Mouse (Mus musculus) heart, embryonic 15.5 days (tissue): Measurements from ENCODE around the gene Rab25. TPM values are rescaled to one million over a fixed set of nuclear protein-coding genes. Genes with fewer than 3 reads are reported as not detected.
A peak's percentile ranks its signal among the peaks of the same experiment; 100 is the strongest.

Experiments
- ATAC-seq: fragments of 200-750 bp; cut with Nextera tagmentation; replicated peaks from 2 replicates; pipeline ENCODE4 v1.8.0; 2017; ENCODE audit warnings: low read depth, moderate TSS enrichment; ENCODE audit not compliant: insufficient number of reproducible peaks, insufficient read depth, low FRiP score
- H3K27ac ChIP-seq: fragments of 300-500 bp; sonication (generic); 2 replicates; pipeline ENCODE4 v1.5.1; 2015; ENCODE audit warnings: mild to moderate bottlenecking, inconsistent platforms
- H3K27me3 ChIP-seq: fragments of 300-500 bp; sonication (generic); 2 replicates; pipeline ENCODE4 v1.6.1; 2015; ENCODE audit warnings: inconsistent platforms
- H3K36me3 ChIP-seq: fragments of 300-500 bp; sonication (generic); 2 replicates; pipeline ENCODE4 v1.6.1; 2015; ENCODE audit warnings: mild to moderate bottlenecking, inconsistent platforms
- H3K4me1 ChIP-seq: fragments of 300-500 bp; sonication (generic); replicated peaks from 2 replicates; pipeline ENCODE4 v1.6.1; 2015; ENCODE audit warnings: inconsistent platforms
- H3K4me2 ChIP-seq: fragments of 300-500 bp; sonication (generic); 2 replicates; pipeline ENCODE4 v1.6.1; 2015; ENCODE audit warnings: inconsistent platforms, mild to moderate bottlenecking, moderate library complexity
- H3K4me3 ChIP-seq: fragments of 300-500 bp; sonication (generic); 2 replicates; pipeline ENCODE4 v1.5.1; 2015; ENCODE audit warnings: mild to moderate bottlenecking, inconsistent platforms
- H3K9ac ChIP-seq: fragments of 300-500 bp; sonication (generic); 2 replicates; pipeline ENCODE4 v1.6.1; 2015; ENCODE audit warnings: mild to moderate bottlenecking, inconsistent platforms
- H3K9me3 ChIP-seq: fragments of 300-500 bp; sonication (generic); replicated peaks from 2 replicates; pipeline ENCODE4 v1.6.1; 2016; ENCODE audit warnings: inconsistent platforms
- WGBS: fragments of 180-500 bp; shearing (Covaris S2); methylation state at CpG from one replicate; pipeline ENCODE4 v1.1.7; 2015; ENCODE audit warnings: mixed read lengths; 5-methylcytosine and 5-hydroxymethylcytosine counted together
- polyA plus RNA-seq: library from polyadenylated mRNA; unstranded; fragments of >200 nt; fragmentation: Nextera tagmentation; extraction: Ambion mirVana; gene quantifications from 2 replicates; pipeline ENCODE4 v1.2.1, GENCODE M21; 2015

The Rab25 gene
- polyA plus RNA-seq, 1 experiment from 2014 or later = 0.92 TPM

DNA sequence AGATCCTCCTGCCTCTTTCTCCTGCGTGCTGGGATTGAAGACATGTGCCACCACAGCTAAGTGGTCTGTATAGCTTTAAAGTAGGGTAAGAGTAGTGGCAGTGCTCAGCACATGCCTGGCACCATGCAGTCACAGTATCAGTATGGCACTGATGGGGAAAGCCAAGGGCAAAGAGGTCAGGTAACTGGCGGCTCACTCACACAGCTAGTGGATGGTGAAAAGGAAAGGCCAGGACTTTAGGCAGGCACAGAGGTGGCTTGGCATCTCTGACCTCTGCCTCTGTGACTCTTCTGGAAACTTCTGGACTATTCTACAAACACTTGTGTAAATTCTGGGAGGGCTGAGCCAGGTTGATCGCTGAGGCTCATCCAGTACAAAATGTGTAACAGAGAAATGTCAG lies 18.0 kb upstream of the Rab25 start:
- H3K9ac ChIP-seq = no peak overlapping the region
- peaks cover 76% of the 10 kb centered on the region for H3K36me3 ChIP-seq
- peaks cover 10% of the 10 kb centered on the region for H3K4me1 ChIP-seq
- no peaks in the 10 kb centered on the region for H3K27me3 ChIP-seq
- peak; percentile 58; the same call in 1 of the 2 replicates for ATAC-seq
- no peak overlapping the region for H3K4me3 ChIP-seq
- H3K9me3 ChIP-seq = no peaks in the 10 kb centered on the region
- no peak overlapping the region for H3K4me2 ChIP-seq
- peak overlapping the region; percentile 37 for H3K27ac ChIP-seq
- 72% methylated on average over 3 of the region's 3 CpGs for WGBS

DNA sequence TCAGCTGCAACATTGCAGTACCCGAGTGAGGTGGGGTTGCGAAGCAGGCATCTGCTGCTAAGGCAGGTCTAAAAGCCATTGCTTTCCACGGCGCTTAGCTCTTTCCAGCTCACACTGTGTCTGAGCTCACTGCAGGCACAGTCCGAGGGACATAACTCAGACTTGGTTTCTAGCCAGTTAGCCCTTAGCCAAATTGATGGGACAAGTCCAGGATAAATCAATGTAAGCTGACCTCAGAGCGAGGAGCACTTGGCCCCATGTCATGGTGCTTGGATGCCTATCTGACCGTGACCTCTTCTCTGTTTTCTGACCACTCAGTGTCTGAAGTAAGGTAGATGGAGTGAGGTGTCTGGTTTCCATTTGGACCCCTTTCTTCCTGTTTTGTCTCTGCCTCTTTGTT lies 15.9 kb upstream of the Rab25 start:
- no peaks in the 10 kb centered on the region for H3K27me3 ChIP-seq
- no peak overlapping the region for H3K9ac ChIP-seq
- no peaks in the 10 kb centered on the region for H3K9me3 ChIP-seq
- no peak for ATAC-seq
- peaks cover 87% of the 10 kb centered on the region for H3K36me3 ChIP-seq
- H3K4me3 ChIP-seq = no peak overlapping the region
- H3K4me1 ChIP-seq = peaks cover 10% of the 10 kb centered on the region
- no peak overlapping the region for H3K27ac ChIP-seq
- WGBS = 81% methylated on average over 7 of the region's 7 CpGs
- H3K4me2 ChIP-seq = no peak overlapping the region

DNA sequence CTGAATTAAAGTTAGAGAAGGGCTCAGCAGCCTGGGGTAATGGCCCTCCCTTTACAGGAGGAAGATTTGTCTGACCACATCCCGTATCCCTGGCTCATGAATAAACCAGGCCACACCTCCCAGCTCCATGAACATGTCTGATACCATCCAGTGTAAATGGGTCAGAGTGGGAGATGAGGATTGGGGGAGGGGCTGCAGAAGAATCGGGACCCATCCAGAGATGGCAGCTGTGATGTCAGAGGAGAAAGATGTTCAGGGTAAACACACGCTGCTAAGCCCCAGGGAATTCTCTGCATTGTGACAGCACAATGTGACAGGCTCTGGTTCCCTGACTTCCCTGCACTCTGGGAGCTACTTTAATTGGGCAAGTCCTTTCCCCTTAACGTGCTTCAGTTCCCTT lies 15.3 kb upstream of the Rab25 start:
- H3K9me3 ChIP-seq = no peaks in the 10 kb centered on the region
- H3K4me3 ChIP-seq = no peak overlapping the region
- no peak for ATAC-seq
- H3K27ac ChIP-seq = no peak overlapping the region
- H3K9ac ChIP-seq = no peak overlapping the region
- no peak overlapping the region for H3K4me2 ChIP-seq
- H3K36me3 ChIP-seq = peaks cover 85% of the 10 kb centered on the region
- peaks cover 10% of the 10 kb centered on the region for H3K4me1 ChIP-seq
- 76% methylated on average over 4 of the region's 4 CpGs for WGBS
- H3K27me3 ChIP-seq = no peaks in the 10 kb centered on the region

DNA sequence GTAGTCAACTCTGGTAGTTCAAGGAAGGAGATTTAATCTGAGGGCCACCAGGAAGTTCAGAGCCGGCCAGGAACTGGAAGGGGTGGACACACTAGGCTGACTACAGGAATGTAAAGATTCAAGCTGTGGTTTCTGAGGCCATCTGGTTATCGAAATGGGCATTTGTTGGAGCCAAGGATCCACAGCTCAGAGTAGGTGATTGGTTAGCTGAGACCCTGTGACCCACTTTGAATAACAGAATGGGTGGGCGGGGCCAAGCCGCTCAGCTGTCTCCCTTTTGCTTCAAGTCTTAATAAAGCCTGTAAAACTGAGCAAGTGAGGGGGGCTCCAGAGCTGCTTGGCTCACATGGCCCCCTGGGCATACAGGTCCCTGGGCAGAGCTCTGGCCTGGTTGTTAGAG lies 13.9 kb upstream of the Rab25 start:
- Histone ChIP-seq H3K9ac (no peak overlapping the region), H3K4me3 (no peak overlapping the region), H3K9me3 (no peaks in the 10 kb centered on the region), H3K4me2 (no peak overlapping the region), H3K36me3 (peaks cover 85% of the 10 kb centered on the region), H3K27ac (no peak overlapping the region), H3K4me1 (peaks cover 10% of the 10 kb centered on the region), H3K27me3 (no peaks in the 10 kb centered on the region)
- 74% methylated on average over 4 of the region's 4 CpGs for WGBS
- no peak for ATAC-seq

DNA sequence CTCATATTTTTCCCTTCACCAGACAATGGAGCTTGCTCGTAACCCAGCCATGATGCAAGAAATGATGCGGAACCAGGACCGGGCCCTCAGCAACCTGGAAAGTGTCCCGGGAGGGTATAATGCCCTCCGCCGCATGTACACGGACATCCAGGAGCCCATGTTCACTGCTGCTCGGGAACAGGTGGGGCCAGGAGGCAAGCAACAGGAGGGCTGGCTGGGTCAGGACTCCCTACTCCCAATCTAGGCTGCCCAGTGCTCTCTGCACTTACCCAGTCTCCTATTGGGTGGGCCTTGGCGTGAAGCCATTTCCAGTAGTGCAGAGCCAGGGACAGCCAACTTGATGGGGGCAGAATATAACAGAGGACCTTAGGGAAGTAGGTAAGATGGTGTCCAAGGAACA lies 11.5 kb upstream of the Rab25 start:
- no peak overlapping the region for H3K4me3 ChIP-seq
- H3K4me1 ChIP-seq = peaks cover 7% of the 10 kb centered on the region
- 96% methylated on average over 9 of the region's 9 CpGs for WGBS
- H3K27me3 ChIP-seq = no peaks in the 10 kb centered on the region
- H3K4me2 ChIP-seq = no peak overlapping the region
- no peak overlapping the region for H3K27ac ChIP-seq
- H3K9me3 ChIP-seq = no peaks in the 10 kb centered on the region
- no peak for ATAC-seq
- peaks cover 80% of the 10 kb centered on the region for H3K36me3 ChIP-seq
- H3K9ac ChIP-seq = no peak overlapping the region

DNA sequence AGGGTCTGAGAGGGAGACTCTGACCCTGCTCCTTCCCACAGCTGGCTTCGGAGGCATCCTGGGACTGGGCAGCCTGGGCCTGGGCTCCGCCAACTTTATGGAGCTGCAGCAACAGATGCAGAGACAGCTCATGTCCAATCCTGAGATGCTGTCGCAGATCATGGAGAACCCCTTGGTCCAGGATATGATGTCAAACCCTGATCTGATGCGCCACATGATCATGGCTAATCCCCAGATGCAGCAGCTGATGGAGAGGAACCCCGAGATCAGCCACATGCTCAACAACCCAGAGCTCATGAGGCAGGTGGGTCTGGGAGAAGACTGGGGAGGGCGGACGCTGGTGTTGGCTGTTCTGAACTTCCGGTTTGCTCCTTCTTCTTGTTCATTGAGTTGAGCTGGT lies 8.5 kb upstream of the Rab25 start:
- ATAC-seq = no peak
- Histone ChIP-seq H3K27ac (no peak overlapping the region), H3K4me2 (no peak overlapping the region), H3K4me1 (peaks cover 17% of the 10 kb centered on the region), H3K9me3 (no peaks in the 10 kb centered on the region), H3K9ac (no peak overlapping the region), H3K4me3 (no peak overlapping the region), H3K36me3 (peaks cover 61% of the 10 kb centered on the region), H3K27me3 (no peaks in the 10 kb centered on the region)
- 95% methylated on average over 8 of the region's 8 CpGs for WGBS

DNA sequence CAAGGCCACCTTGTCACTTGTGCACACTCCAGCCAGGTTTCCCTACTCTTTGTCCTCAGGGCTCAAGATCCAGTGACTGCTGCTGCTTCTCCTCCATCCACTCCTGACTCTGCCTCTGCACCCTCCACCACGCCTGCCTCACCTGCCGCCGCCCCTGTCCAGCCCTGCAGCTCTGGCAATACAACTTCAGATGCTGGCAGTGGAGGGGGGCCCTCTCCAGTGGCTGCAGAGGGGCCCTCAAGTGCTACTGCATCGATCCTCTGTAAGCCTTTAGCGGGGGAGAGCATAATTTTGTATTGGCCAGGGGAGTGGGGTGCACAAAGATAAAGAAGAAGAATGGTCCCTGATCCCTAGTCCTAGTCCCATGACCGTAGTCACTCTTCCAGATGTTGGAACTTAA lies 7.6 kb upstream of the Rab25 start:
- peaks cover 23% of the 10 kb centered on the region for H3K4me1 ChIP-seq
- peaks cover 52% of the 10 kb centered on the region for H3K36me3 ChIP-seq
- WGBS = 98% methylated on average over 6 of the region's 6 CpGs
- no peaks in the 10 kb centered on the region for H3K9me3 ChIP-seq
- no peak overlapping the region for H3K4me3 ChIP-seq
- ATAC-seq = no peak
- no peak overlapping the region for H3K27ac ChIP-seq
- H3K4me2 ChIP-seq = no peak overlapping the region
- H3K9ac ChIP-seq = peak overlapping the region; percentile 34; the same call in 1 of the 2 replicates
- H3K27me3 ChIP-seq = no peaks in the 10 kb centered on the region

DNA sequence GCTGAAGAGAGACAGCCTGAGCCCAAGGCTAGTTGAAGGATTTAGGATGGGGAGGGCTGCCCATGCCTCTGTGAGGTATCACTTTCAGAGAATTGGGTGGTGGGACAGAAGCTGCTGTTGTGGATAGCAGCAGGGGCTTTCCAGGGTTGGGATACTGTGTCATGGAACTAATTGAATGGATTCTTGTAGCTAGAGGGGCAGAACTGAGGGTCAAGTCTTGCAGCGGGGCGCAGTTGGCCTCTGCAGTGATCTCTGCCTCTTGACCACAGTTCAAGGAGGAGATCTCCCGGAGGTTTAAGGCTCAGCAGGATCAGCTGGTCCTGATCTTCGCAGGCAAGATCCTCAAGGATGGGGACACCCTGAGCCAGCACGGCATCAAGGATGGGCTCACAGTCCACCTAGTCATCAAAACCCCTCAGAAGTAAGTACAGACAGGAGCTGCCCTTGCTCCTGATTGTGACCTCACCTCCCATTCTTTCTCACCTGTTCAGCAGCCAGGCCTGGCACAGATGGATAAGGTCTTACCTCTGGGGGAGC lies 7.0 kb upstream of the Rab25 start:
- H3K9me3 ChIP-seq = no peaks in the 10 kb centered on the region
- peak overlapping the region; percentile 23; the same call in 1 of the 2 replicates for H3K9ac ChIP-seq
- no peaks in the 10 kb centered on the region for H3K27me3 ChIP-seq
- 89% methylated on average over 5 of the region's 5 CpGs for WGBS
- no peak for ATAC-seq
- H3K4me1 ChIP-seq = peaks cover 23% of the 10 kb centered on the region
- peaks cover 46% of the 10 kb centered on the region for H3K36me3 ChIP-seq
- H3K4me2 ChIP-seq = peak overlapping the region; percentile 13; the same call in 1 of the 2 replicates
- H3K4me3 ChIP-seq = no peak overlapping the region
- H3K27ac ChIP-seq = no peak overlapping the region

DNA sequence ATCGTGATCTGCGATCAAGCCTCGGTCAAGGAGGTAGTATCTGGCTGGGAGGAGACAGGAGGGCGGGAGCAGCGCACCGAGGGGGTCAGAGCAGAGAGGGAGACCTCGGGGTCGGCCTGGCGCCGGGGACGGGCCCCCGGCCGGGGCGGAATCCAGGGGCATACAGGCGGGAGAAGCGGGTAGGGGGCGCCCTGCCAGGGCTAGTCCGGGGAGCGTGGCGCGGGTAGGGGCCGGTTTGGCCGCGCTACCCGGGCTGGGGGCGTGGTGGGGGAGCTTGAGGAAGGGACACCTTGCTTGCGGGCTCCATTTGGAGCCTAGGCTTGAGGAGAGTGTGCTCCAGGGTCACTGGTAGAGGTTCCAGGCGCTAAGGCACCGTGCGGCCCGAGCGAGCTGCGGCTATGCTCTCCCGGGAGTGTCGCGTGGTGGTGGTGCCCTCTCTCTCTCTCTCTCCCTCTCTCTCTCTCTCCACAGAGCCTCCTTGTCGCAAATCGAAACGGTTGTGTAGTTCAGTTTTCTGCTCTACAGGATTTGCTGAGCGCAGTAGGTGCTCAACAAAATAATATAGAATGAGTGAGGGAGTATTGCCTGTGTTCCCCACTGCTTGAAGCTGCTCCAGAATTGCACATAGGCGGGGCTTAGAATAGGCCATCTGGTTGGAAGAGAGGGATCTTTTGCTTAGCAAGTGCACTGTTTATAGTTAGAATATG lies 5.9 kb upstream of the Rab25 start:
- H3K9ac ChIP-seq = peak overlapping the region; percentile 81

DNA sequence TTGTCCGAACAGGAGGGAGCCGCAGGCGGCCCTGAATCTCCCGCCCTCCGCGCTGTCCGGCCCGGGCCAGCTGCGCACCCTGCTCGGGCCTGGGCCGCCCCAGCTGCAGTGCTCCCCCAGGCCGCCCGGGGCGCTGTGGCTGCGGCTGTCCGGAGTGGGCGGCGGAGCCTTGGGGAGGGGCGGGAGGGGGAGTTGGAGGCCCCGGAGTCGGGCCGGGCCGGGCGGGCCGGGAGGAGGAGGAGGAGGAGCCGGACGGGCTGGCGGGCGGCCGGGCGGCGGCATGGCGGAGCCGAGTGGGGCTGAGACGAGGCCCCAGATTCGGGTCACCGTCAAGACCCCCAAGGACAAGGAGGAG lies 5.4 kb upstream of the Rab25 start, which contains the start of gene Ubqln4:
Gene Ubqln4 (plus strand): TSS at position 234 of the 355 bp plus-strand sequence.
- ATAC-seq = peak; percentile 89

More for the DNA sequence above, 5.9 kb upstream of the Rab25 start:
- H3K27me3 ChIP-seq = no peaks in the 10 kb centered on the region
- peak; percentile 44 for ATAC-seq
- peak overlapping the region; percentile 88 for H3K4me2 ChIP-seq
- peaks cover 35% of the 10 kb centered on the region for H3K36me3 ChIP-seq
- no peaks in the 10 kb centered on the region for H3K9me3 ChIP-seq
- peak overlapping the region; percentile 96 for H3K4me3 ChIP-seq
- H3K27ac ChIP-seq = peak overlapping the region; percentile 99
- H3K4me1 ChIP-seq = peaks cover 23% of the 10 kb centered on the region
- under 1% methylated on average over 41 of the region's 41 CpGs for WGBS

DNA sequence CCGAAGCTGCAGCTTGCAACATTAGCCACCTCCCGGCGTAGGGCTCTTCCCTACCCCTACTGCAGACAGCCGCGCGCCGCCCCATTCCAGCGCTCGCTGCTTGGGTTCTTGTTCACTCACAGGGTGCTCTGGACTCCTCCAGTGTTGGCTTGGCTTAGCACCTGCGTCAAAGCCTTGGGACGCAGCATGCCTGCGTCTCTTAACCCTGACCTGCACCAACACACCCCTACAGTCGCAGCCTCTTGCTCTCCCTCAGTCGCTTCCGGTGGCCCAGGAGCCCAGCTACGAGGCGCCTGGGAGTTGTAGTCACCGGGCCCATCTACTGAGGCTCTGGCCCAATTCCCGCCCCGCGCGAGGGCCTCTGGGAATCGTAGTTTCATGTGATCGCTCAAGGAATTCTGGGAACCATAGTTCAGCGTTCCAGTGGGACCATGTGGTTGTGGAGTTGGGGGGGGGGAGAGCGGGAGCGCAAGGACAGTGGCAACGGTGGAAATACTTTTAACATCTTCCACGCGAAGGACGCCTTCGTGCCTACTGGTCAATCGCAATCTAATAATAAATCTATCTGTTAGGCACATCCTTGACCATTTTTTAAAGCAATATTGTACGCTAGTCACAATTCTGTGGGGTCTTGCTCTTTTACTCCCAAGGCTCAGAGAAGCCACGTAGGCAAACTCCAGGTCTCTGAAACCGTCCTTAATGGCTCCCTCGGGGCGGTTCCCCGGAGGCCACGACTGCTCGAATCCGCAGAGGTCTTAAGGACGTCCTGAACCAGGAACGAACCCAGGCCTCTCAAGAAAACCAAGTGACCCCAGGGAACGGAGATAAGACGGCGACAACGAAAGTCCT lies 4.8 kb upstream of the Rab25 start, which contains the start of gene Lamtor2:
Gene Lamtor2 (minus strand): TSS at position 399 of the 849 bp plus-strand sequence.
- Histone ChIP-seq H3K36me3 (peaks cover 25% of the 10 kb centered on the region), H3K27ac (peak within 1 kb of the TSS; percentile 99), H3K4me1 (peaks cover 23% of the 10 kb centered on the region), H3K9me3 (no peaks in the 10 kb centered on the region), H3K4me2 (peak within 1 kb of the TSS; percentile 88), H3K9ac (peak within 1 kb of the TSS; percentile 81), H3K27me3 (no peaks in the 10 kb centered on the region), H3K4me3 (peak within 1 kb of the TSS; percentile 96)
- ATAC-seq = peak; percentile 87
- under 1% methylated on average over 48 of the region's 48 CpGs for WGBS

More for the DNA sequence above, 5.4 kb upstream of the Rab25 start, which contains the start of gene Ubqln4:
- WGBS = 0% methylated on average over 23 of the region's 37 CpGs
- H3K9me3 ChIP-seq = no peaks in the 10 kb centered on the region
- H3K27me3 ChIP-seq = no peaks in the 10 kb centered on the region
- H3K4me2 ChIP-seq = peak within 1 kb of the TSS; percentile 88
- H3K9ac ChIP-seq = peak within 1 kb of the TSS; percentile 81
- peaks cover 31% of the 10 kb centered on the region for H3K36me3 ChIP-seq
- H3K4me1 ChIP-seq = peaks cover 23% of the 10 kb centered on the region
- peak within 1 kb of the TSS; percentile 99 for H3K27ac ChIP-seq
- peak within 1 kb of the TSS; percentile 96 for H3K4me3 ChIP-seq
